Mouse (Mus musculus): Measurements from ENCODE around the gene 1700020A23Rik.

DNA sequence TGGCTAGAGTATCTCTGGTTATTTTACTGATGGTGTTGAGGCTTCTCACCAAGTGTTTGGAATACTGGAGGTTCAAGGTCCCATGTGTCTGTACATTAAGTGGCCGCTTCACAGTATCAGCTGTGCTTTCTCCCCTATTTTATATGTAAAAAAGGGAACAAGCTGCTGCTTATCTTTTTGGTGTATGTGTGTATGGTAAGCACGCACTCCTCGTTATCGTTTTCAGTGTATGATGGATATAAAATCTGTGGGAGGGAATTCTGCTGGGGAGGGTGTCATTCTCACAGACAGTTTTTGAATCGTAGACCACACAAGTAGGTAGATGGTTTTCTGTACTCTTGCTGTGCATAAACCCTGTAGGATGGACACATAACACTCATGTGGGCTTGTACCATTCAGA is 47.5 kb upstream of the 1700020A23Rik start:
- TF ChIP-seq POLR2A (IDR thresholded peaks at IDR 0.05; ENCODE audit: control insufficient read depth, extremely low read depth, insufficient read depth, low read length, poor library complexity): no peak
- no peak for TF ChIP-seq CTCF (IDR thresholded peaks at IDR 0.05; ENCODE audit: borderline replicate concordance, control insufficient read depth, extremely low read depth, insufficient read depth, low read length, poor library complexity)
